Mouse (Mus musculus): Measurements from ENCODE around the gene Mapkapk2. TPM values are rescaled to one million over a fixed set of nuclear protein-coding genes. Genes with fewer than 3 reads are reported as not detected.

The Mapkapk2 gene
- polyA plus RNA-seq, 1 experiment from 2014 or later = 60.3 TPM

GRCm38 (mm10) chr1:131068011-131068727 lies 29.5 kb downstream of the Mapkapk2 start:
- 83% methylated on average over 10 of the region's 10 CpGs for WGBS
- Histone ChIP-seq H3K9me3 (no peaks in the 10 kb centered on the region), H3K36me3 (peaks cover 20% of the 10 kb centered on the region), H3K27me3 (ENCODE audit: insufficient read depth, poor library complexity, severe bottlenecking) (no peaks in the 10 kb centered on the region), H3K4me3 (no peak overlapping the region), H3K27ac (no peak overlapping the region), H3K4me1 (peaks cover 40% of the 10 kb centered on the region)
- no peak for DNase-seq (ENCODE audit: low spot score)

GRCm38 (mm10) chr1:131064202-131064601 lies 33.4 kb downstream of the Mapkapk2 start:
- Histone ChIP-seq H3K4me1 (peaks cover 66% of the 10 kb centered on the region), H3K4me3 (no peak overlapping the region), H3K36me3 (peaks cover 18% of the 10 kb centered on the region), H3K27me3 (ENCODE audit: insufficient read depth, poor library complexity, severe bottlenecking) (no peaks in the 10 kb centered on the region), H3K9me3 (no peaks in the 10 kb centered on the region), H3K27ac (no peak overlapping the region)
- no peak for DNase-seq (ENCODE audit: low spot score)
- 42% methylated on average over 6 of the region's 6 CpGs for WGBS

GRCm38 (mm10) chr1:131062821-131063220 lies 34.8 kb downstream of the Mapkapk2 start:
- H3K27ac ChIP-seq = peak overlapping the region; percentile 68
- 63% methylated on average over 6 of the region's 6 CpGs for WGBS

GRCm38 (mm10) chr1:131061740-131062254 lies 35.8 kb downstream of the Mapkapk2 start:
- Histone ChIP-seq H3K4me1 (peaks cover 77% of the 10 kb centered on the region), H3K4me3 (0 out of 2 replicates have a peak overlapping the region, but pooled peaks have one; percentile 18), H3K9me3 (no peaks in the 10 kb centered on the region), H3K36me3 (peaks cover 17% of the 10 kb centered on the region), H3K27ac (peak overlapping the region; percentile 68), H3K27me3 (ENCODE audit: insufficient read depth, poor library complexity, severe bottlenecking) (no peaks in the 10 kb centered on the region)
- WGBS = 59% methylated on average over 7 of the region's 7 CpGs
- DNase-seq (ENCODE audit: low spot score) = no peak

More at GRCm38 (mm10) chr1:131062821-131063220, 34.8 kb downstream of the Mapkapk2 start:
- no peaks in the 10 kb centered on the region for H3K9me3 ChIP-seq
- H3K36me3 ChIP-seq = peaks cover 11% of the 10 kb centered on the region
- no peaks in the 10 kb centered on the region for H3K27me3 ChIP-seq (ENCODE audit: insufficient read depth, poor library complexity, severe bottlenecking)
- H3K4me3 ChIP-seq = peak overlapping the region; percentile 16
- no peak for DNase-seq (ENCODE audit: low spot score)
- H3K4me1 ChIP-seq = peaks cover 74% of the 10 kb centered on the region

- peaks cover 26% of the 10 kb centered on the region for H3K36me3 ChIP-seq
- H3K9me3 ChIP-seq = no peaks in the 10 kb centered on the region
- WGBS = 69% methylated on average over 13 of the region's 13 CpGs
- H3K4me1 ChIP-seq = peaks cover 77% of the 10 kb centered on the region
- no peak overlapping the region for H3K4me3 ChIP-seq
- H3K27ac ChIP-seq = peak overlapping the region; percentile 42; the same call in 1 of the 2 replicates
- no peaks in the 10 kb centered on the region for H3K27me3 ChIP-seq (ENCODE audit: insufficient read depth, poor library complexity, severe bottlenecking)
- DNase-seq (ENCODE audit: low spot score) = no peak
Measured at GRCm38 (mm10) chr1:131060290-131061253, 37.1 kb downstream of the Mapkapk2 start.

GRCm38 (mm10) chr1:131059841-131060240 lies 37.8 kb downstream of the Mapkapk2 start:
- Histone ChIP-seq H3K27ac (peak overlapping the region; percentile 37; the same call in 1 of the 2 replicates), H3K4me1 (peaks cover 74% of the 10 kb centered on the region), H3K4me3 (no peak overlapping the region), H3K9me3 (no peaks in the 10 kb centered on the region), H3K36me3 (peaks cover 33% of the 10 kb centered on the region), H3K27me3 (ENCODE audit: insufficient read depth, poor library complexity, severe bottlenecking) (no peaks in the 10 kb centered on the region)
- WGBS = 79% methylated on average over 5 of the region's 5 CpGs
- no peak for DNase-seq (ENCODE audit: low spot score)

GRCm38 (mm10) chr1:131059411-131059810 lies 38.2 kb downstream of the Mapkapk2 start:
- peaks cover 37% of the 10 kb centered on the region for H3K36me3 ChIP-seq
- 52% methylated on average over 1 of the region's 1 CpGs for WGBS
- H3K27me3 ChIP-seq (ENCODE audit: insufficient read depth, poor library complexity, severe bottlenecking) = no peaks in the 10 kb centered on the region
- no peaks in the 10 kb centered on the region for H3K9me3 ChIP-seq
- no peak overlapping the region for H3K4me3 ChIP-seq
- H3K27ac ChIP-seq = peak overlapping the region; percentile 37; the same call in 1 of the 2 replicates
- no peak for DNase-seq (ENCODE audit: low spot score)
- H3K4me1 ChIP-seq = peaks cover 69% of the 10 kb centered on the region

- Histone ChIP-seq H3K9me3 (no peaks in the 10 kb centered on the region), H3K36me3 (peaks cover 46% of the 10 kb centered on the region), H3K4me3 (no peak overlapping the region), H3K27me3 (ENCODE audit: insufficient read depth, poor library complexity, severe bottlenecking) (no peaks in the 10 kb centered on the region), H3K27ac (0 out of 2 replicates have a peak overlapping the region, but pooled peaks have one; percentile 37), H3K4me1 (peaks cover 65% of the 10 kb centered on the region)
- WGBS = 45% methylated on average over 7 of the region's 7 CpGs
- no peak for DNase-seq (ENCODE audit: low spot score)
Measured at GRCm38 (mm10) chr1:131058431-131058830, 39.2 kb downstream of the Mapkapk2 start.

GRCm38 (mm10) chr1:131054251-131054650 lies 43.4 kb downstream of the Mapkapk2 start:
- Histone ChIP-seq H3K9me3 (no peaks in the 10 kb centered on the region), H3K4me1 (peaks cover 44% of the 10 kb centered on the region), H3K27me3 (ENCODE audit: insufficient read depth, poor library complexity, severe bottlenecking) (no peaks in the 10 kb centered on the region), H3K36me3 (peaks cover 58% of the 10 kb centered on the region), H3K27ac (no peak overlapping the region; the same call in 1 of the 2 replicates), H3K4me3 (no peak overlapping the region)
- 80% methylated on average over 4 of the region's 4 CpGs for WGBS
- DNase-seq (ENCODE audit: low spot score) = no peak

- H3K4me3 ChIP-seq = no peak overlapping the region
- H3K27ac ChIP-seq = 0 out of 2 replicates have a peak overlapping the region, but pooled peaks have one; percentile 18
- H3K27me3 ChIP-seq (ENCODE audit: insufficient read depth, poor library complexity, severe bottlenecking) = no peaks in the 10 kb centered on the region
- WGBS = 67% methylated on average over 4 of the region's 4 CpGs
- DNase-seq (ENCODE audit: low spot score) = no peak
- H3K9me3 ChIP-seq = no peaks in the 10 kb centered on the region
- peaks cover 58% of the 10 kb centered on the region for H3K36me3 ChIP-seq
- peaks cover 38% of the 10 kb centered on the region for H3K4me1 ChIP-seq
Measured at GRCm38 (mm10) chr1:131053656-131054055, 44.0 kb downstream of the Mapkapk2 start.

GRCm38 (mm10) chr1:131053239-131053638 lies 44.4 kb downstream of the Mapkapk2 start:
- Histone ChIP-seq H3K4me3 (no peak overlapping the region), H3K9me3 (no peaks in the 10 kb centered on the region), H3K36me3 (peaks cover 58% of the 10 kb centered on the region), H3K27me3 (ENCODE audit: insufficient read depth, poor library complexity, severe bottlenecking) (no peaks in the 10 kb centered on the region), H3K4me1 (peaks cover 34% of the 10 kb centered on the region), H3K27ac (peak overlapping the region; percentile 18; the same call in 1 of the 2 replicates)
- WGBS = 9% methylated on average over 8 of the region's 8 CpGs
- peak; percentile 88 for DNase-seq (ENCODE audit: low spot score)

- Histone ChIP-seq H3K4me3 (no peak overlapping the region), H3K36me3 (peaks cover 37% of the 10 kb centered on the region), H3K27ac (no peak overlapping the region), H3K27me3 (ENCODE audit: insufficient read depth, poor library complexity, severe bottlenecking) (no peaks in the 10 kb centered on the region), H3K9me3 (no peaks in the 10 kb centered on the region), H3K4me1 (peaks cover 34% of the 10 kb centered on the region)
- no peak for DNase-seq (ENCODE audit: low spot score)
- 43% methylated on average over 7 of the region's 7 CpGs for WGBS
Measured at GRCm38 (mm10) chr1:131051073-131051472, 46.6 kb downstream of the Mapkapk2 start.
